ENCODE assay signal across 18 mouse cellular contexts in the genomic region with DNA sequence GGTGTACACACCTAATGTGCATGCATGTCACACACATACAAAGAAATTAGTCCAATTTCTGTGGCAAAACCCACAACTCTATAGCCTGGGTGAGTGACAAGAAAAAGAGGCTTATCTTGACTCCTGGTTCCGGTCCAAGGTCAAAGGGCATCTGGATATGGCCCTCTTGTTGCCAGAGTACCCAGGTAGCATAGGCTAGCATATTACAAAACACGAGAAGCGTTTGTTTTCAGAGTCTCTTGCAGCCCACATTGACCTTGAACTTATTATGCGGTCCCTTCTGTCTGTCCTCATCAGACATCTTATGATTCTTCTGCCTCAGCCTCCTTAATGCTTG. TPM values are rescaled to one million over a fixed set of nuclear protein-coding genes. Genes with fewer than 3 reads are reported as not detected.
DNase-seq lines count a peak whose midpoint lies in the region; ATAC-seq lines count a peak whose summit lies in the region.
"Had no signal": no experiment of that assay in that cellular context is flagged by ENCODE, and none has a peak within 500 bp of the region (broad histone marks: within the 10 kb centered on the region; RNA-seq: fewer than 3 reads in every experiment).

No protein-coding gene starts in this region.

- peaks cover 5% of the 10 kb centered on the region for H3K27me3 ChIP-seq in heart, embryonic 13.5 days (replicated peaks)
- H3K27me3 ChIP-seq in kidney, embryonic 15.5 days, result no peaks in the 10 kb centered on the region
- H3K27me3 ChIP-seq in kidney, embryonic 14.5 days (ENCODE audit: control insufficient read depth, insufficient read depth, low read length), result no peaks in the 10 kb centered on the region
- H3K27me3 ChIP-seq in lung, embryonic 16.5 days (ENCODE audit: control insufficient read depth, insufficient read depth, low read depth, low read length), result no peaks in the 10 kb centered on the region
- no peaks in the 10 kb centered on the region for H3K27me3 ChIP-seq in stomach, embryonic 16.5 days (ENCODE audit: control insufficient read depth, insufficient read depth, low read length)
- H3K27me3 ChIP-seq: forebrain, embryonic 12.5 days; limb, embryonic 13.5 days had no signal

- H3K9ac ChIP-seq in heart, embryonic 13.5 days, result no peak overlapping the region
- H3K9ac ChIP-seq in kidney, embryonic 15.5 days, result no peak overlapping the region
- no peak overlapping the region for H3K9ac ChIP-seq in kidney, embryonic 14.5 days (ENCODE audit: low read depth, low read length)
- no peak overlapping the region for H3K9ac ChIP-seq in lung, embryonic 16.5 days (ENCODE audit: low read length)
- peak overlapping the region; percentile 48; the same call in 1 of the 2 replicates for H3K9ac ChIP-seq in stomach, embryonic 16.5 days (ENCODE audit: low read length)
- H3K9ac ChIP-seq: forebrain, embryonic 12.5 days; hindbrain, embryonic 14.5 days; limb, embryonic 13.5 days; lung, embryonic 14.5 days had no signal

- no peak overlapping the region for H3K4me2 ChIP-seq in heart, embryonic 13.5 days
- H3K4me2 ChIP-seq in kidney, embryonic 15.5 days, result no peak overlapping the region
- H3K4me2 ChIP-seq in kidney, embryonic 14.5 days (replicated peaks; ENCODE audit: low read depth, low read length), result no peak overlapping the region
- H3K4me2 ChIP-seq in lung, embryonic 16.5 days (ENCODE audit: low read depth, low read length), result no peak overlapping the region
- no peak overlapping the region for H3K4me2 ChIP-seq in stomach, embryonic 16.5 days (ENCODE audit: low read depth, low read length)
- H3K4me2 ChIP-seq: forebrain, embryonic 12.5 days; hindbrain, embryonic 14.5 days; limb, embryonic 13.5 days; lung, embryonic 14.5 days had no signal

- H3K4me1 ChIP-seq in heart, embryonic 13.5 days, result peaks cover 16% of the 10 kb centered on the region
- H3K4me1 ChIP-seq in kidney, embryonic 15.5 days, result 0 out of 2 replicates have a peak, but pooled peaks cover 3% of the 10 kb centered on the region
- H3K4me1 ChIP-seq in kidney, embryonic 14.5 days (ENCODE audit: control insufficient read depth, insufficient read depth, low read length), result no peaks in the 10 kb centered on the region
- no peaks in the 10 kb centered on the region; the same call in 1 of the 2 replicates for H3K4me1 ChIP-seq in lung, embryonic 16.5 days (replicated peaks; ENCODE audit: control insufficient read depth, insufficient read depth, low read length)
- peaks cover 7% of the 10 kb centered on the region for H3K4me1 ChIP-seq in stomach, embryonic 16.5 days (ENCODE audit: control insufficient read depth, insufficient read depth, low read length)
- H3K4me1 ChIP-seq: forebrain, embryonic 12.5 days; limb, embryonic 13.5 days had no signal

- no peak for ATAC-seq in heart, embryonic 13.5 days (ENCODE audit: extremely low read depth, insufficient number of reproducible peaks, low FRiP score, low TSS enrichment)
- no peak for ATAC-seq in kidney, embryonic 15.5 days (replicated peaks; ENCODE audit: low FRiP score)
- no peak for ATAC-seq in kidney, embryonic 14.5 days (ENCODE audit: low FRiP score, low TSS enrichment)
- no peak for ATAC-seq in lung, embryonic 16.5 days (ENCODE audit: low read depth)
- no peak for ATAC-seq in stomach, embryonic 16.5 days (ENCODE audit: insufficient read depth, low FRiP score)

- WGBS in heart, embryonic 13.5 days, result 69% methylated on average over 4 of the region's 4 CpGs
- WGBS in kidney, embryonic 15.5 days, result 85% methylated on average over 4 of the region's 4 CpGs
- 86% methylated on average over 4 of the region's 4 CpGs for WGBS in kidney, embryonic 14.5 days
- 83% methylated on average over 4 of the region's 4 CpGs for WGBS in lung, embryonic 16.5 days
- 83% methylated on average over 4 of the region's 4 CpGs for WGBS in stomach, embryonic 16.5 days

- DNase-seq in heart, postnatal 10 days, result no peak
- DNase-seq in lung, postnatal 25 days (ENCODE audit: low spot score), result no peak
- DNase-seq: cerebellum, adult 8-10 months; gastrocnemius, postnatal 10 days; layer of hippocampus, adult 9-11 months; right cerebral cortex, postnatal 4 days; thymus, postnatal 36 days had no signal

- peak overlapping the region; percentile 82 for H3K27ac ChIP-seq in heart, embryonic 13.5 days (replicated peaks)
- peak overlapping the region; percentile 68; the same call in 1 of the 2 replicates for H3K27ac ChIP-seq in kidney, embryonic 15.5 days
- no peak overlapping the region for H3K27ac ChIP-seq in kidney, embryonic 14.5 days (ENCODE audit: low read depth, low read length)
- H3K27ac ChIP-seq in lung, embryonic 16.5 days (ENCODE audit: low read length), result 0 out of 2 replicates have a peak overlapping the region, but pooled peaks have one; percentile 54
- H3K27ac ChIP-seq in stomach, embryonic 16.5 days (ENCODE audit: low read length), result peak overlapping the region; percentile 73; the same call in 1 of the 2 replicates
- H3K27ac ChIP-seq: forebrain, embryonic 12.5 days; hindbrain, embryonic 14.5 days; limb, embryonic 13.5 days; macrophage; midbrain, embryonic 10.5 days had no signal

- intact Hi-C loops in heart, postnatal 10 days (cut with DNase I), result no loop called here

- H3K4me3 ChIP-seq in heart, embryonic 13.5 days, result no peak overlapping the region
- H3K4me3 ChIP-seq in kidney, embryonic 15.5 days (replicated peaks), result no peak overlapping the region
- H3K4me3 ChIP-seq in kidney, embryonic 14.5 days (ENCODE audit: low read length), result no peak overlapping the region
- H3K4me3 ChIP-seq in lung, embryonic 16.5 days (ENCODE audit: low read length), result no peak overlapping the region
- no peak overlapping the region for H3K4me3 ChIP-seq in stomach, embryonic 16.5 days (replicated peaks; ENCODE audit: low read length)
- H3K4me3 ChIP-seq: forebrain, embryonic 12.5 days; limb, embryonic 13.5 days; midbrain, embryonic 10.5 days had no signal

- H3K36me3 ChIP-seq in heart, embryonic 13.5 days, result peaks cover 23% of the 10 kb centered on the region
- peaks cover 32% of the 10 kb centered on the region for H3K36me3 ChIP-seq in kidney, embryonic 15.5 days
- H3K36me3 ChIP-seq in kidney, embryonic 14.5 days (ENCODE audit: control insufficient read depth, insufficient read depth, low read length), result peaks cover 10% of the 10 kb centered on the region; the same call in 1 of the 2 replicates
- H3K36me3 ChIP-seq in lung, embryonic 16.5 days (ENCODE audit: control insufficient read depth, insufficient read depth, low read length), result peaks cover 12% of the 10 kb centered on the region
- H3K36me3 ChIP-seq in stomach, embryonic 16.5 days (ENCODE audit: control insufficient read depth, insufficient read depth, low read length), result no peaks in the 10 kb centered on the region

- H3K9me3 ChIP-seq in heart, embryonic 13.5 days, result no peaks in the 10 kb centered on the region
- H3K9me3 ChIP-seq in kidney, embryonic 15.5 days (replicated peaks), result no peaks in the 10 kb centered on the region
- H3K9me3 ChIP-seq in kidney, embryonic 14.5 days (ENCODE audit: control insufficient read depth, low read length), result no peaks in the 10 kb centered on the region
- H3K9me3 ChIP-seq in lung, embryonic 16.5 days (ENCODE audit: control insufficient read depth, low read length), result no peaks in the 10 kb centered on the region
- H3K9me3 ChIP-seq in stomach, embryonic 16.5 days (replicated peaks; ENCODE audit: control insufficient read depth, low read length), result no peaks in the 10 kb centered on the region
- H3K9me3 ChIP-seq: forebrain, embryonic 12.5 days; limb, embryonic 13.5 days; midbrain, embryonic 10.5 days had no signal

RNA-seq across cellular contexts. Expression of gene Tpst1, which starts 12.8 kb away (rescaled TPM):
- 24.3 and 27.2 TPM in 2 replicates for polyA plus RNA-seq in heart, embryonic 13.5 days (2015; fragmentation: Nextera tagmentation; extraction: Ambion mirVana)
- total RNA-seq in heart, postnatal 10 days (2021), result 10 to 100 TPM; 22.5 to 24.8 TPM
- 67.7 and 72.5 TPM in 2 replicates for polyA plus RNA-seq in kidney, embryonic 15.5 days (2015; fragmentation: Nextera tagmentation; extraction: Ambion mirVana)
- 61.8 and 70.7 TPM in 2 replicates for polyA plus RNA-seq in kidney, embryonic 14.5 days (2014; fragmentation: Nextera tagmentation; extraction: Ambion mirVana)
- 56.2 and 58.1 TPM in 2 replicates for polyA plus RNA-seq in lung, embryonic 16.5 days (2015; fragmentation: Nextera tagmentation; extraction: Ambion mirVana)
- 68.7 and 76.4 TPM in 2 replicates for polyA plus RNA-seq in stomach, embryonic 16.5 days (2015; fragmentation: Nextera tagmentation; extraction: Ambion mirVana)

RNA-seq across cellular contexts. Expression of gene Crcp, which starts 31.2 kb away (rescaled TPM):
- polyA plus RNA-seq in heart, embryonic 13.5 days (2015; fragmentation: Nextera tagmentation; extraction: Ambion mirVana), result 23.8 and 27.0 TPM in 2 replicates
- total RNA-seq in heart, postnatal 10 days (2021), result 10 to 100 TPM; 14.9 to 15.1 TPM
- 39.0 and 40.6 TPM in 2 replicates for polyA plus RNA-seq in kidney, embryonic 15.5 days (2015; fragmentation: Nextera tagmentation; extraction: Ambion mirVana)
- polyA plus RNA-seq in kidney, embryonic 14.5 days (2014; fragmentation: Nextera tagmentation; extraction: Ambion mirVana), result 24.5 and 31.2 TPM in 2 replicates
- polyA plus RNA-seq in lung, embryonic 16.5 days (2015; fragmentation: Nextera tagmentation; extraction: Ambion mirVana), result 37.0 and 41.3 TPM in 2 replicates
- 32.1 and 33.1 TPM in 2 replicates for polyA plus RNA-seq in stomach, embryonic 16.5 days (2015; fragmentation: Nextera tagmentation; extraction: Ambion mirVana)

RNA-seq across cellular contexts. Expression of gene Asl, which starts 31.2 kb away (rescaled TPM):
- 18.4 and 18.7 TPM in 2 replicates for polyA plus RNA-seq in heart, embryonic 13.5 days (2015; fragmentation: Nextera tagmentation; extraction: Ambion mirVana)
- 10 to 100 TPM in 1 of 2 experiments, 1 to 10 TPM in 1; 9.6 to 10.0 TPM for total RNA-seq in heart, postnatal 10 days (2021)
- polyA plus RNA-seq in kidney, embryonic 15.5 days (2015; fragmentation: Nextera tagmentation; extraction: Ambion mirVana), result 49.9 and 50.6 TPM in 2 replicates
- 40.3 and 46.4 TPM in 2 replicates for polyA plus RNA-seq in kidney, embryonic 14.5 days (2014; fragmentation: Nextera tagmentation; extraction: Ambion mirVana)
- polyA plus RNA-seq in lung, embryonic 16.5 days (2015; fragmentation: Nextera tagmentation; extraction: Ambion mirVana), result 26.1 and 31.2 TPM in 2 replicates
- 46.5 and 47.8 TPM in 2 replicates for polyA plus RNA-seq in stomach, embryonic 16.5 days (2015; fragmentation: Nextera tagmentation; extraction: Ambion mirVana)

RNA-seq across cellular contexts. Expression of gene Gusb, which starts 57.4 kb away (rescaled TPM):
- polyA plus RNA-seq in heart, embryonic 13.5 days (2015; fragmentation: Nextera tagmentation; extraction: Ambion mirVana), result 46.6 and 46.9 TPM in 2 replicates
- total RNA-seq in heart, postnatal 10 days (2021), result 10 to 100 TPM; 24.5 to 25.4 TPM
- polyA plus RNA-seq in kidney, embryonic 15.5 days (2015; fragmentation: Nextera tagmentation; extraction: Ambion mirVana), result 53.7 and 55.2 TPM in 2 replicates
- polyA plus RNA-seq in kidney, embryonic 14.5 days (2014; fragmentation: Nextera tagmentation; extraction: Ambion mirVana), result 49.8 and 58.7 TPM in 2 replicates
- 65.0 and 67.4 TPM in 2 replicates for polyA plus RNA-seq in lung, embryonic 16.5 days (2015; fragmentation: Nextera tagmentation; extraction: Ambion mirVana)
- polyA plus RNA-seq in stomach, embryonic 16.5 days (2015; fragmentation: Nextera tagmentation; extraction: Ambion mirVana), result 66.0 and 71.7 TPM in 2 replicates
